Mouse (Mus musculus): ENCODE results near the gene Cyp2ab1. TPM values are rescaled to one million over a fixed set of nuclear protein-coding genes. Genes with fewer than 3 reads are reported as not detected.
"Not testable (repeated sequence)": the region's sequence is repeated elsewhere in the genome, so short reads cannot be mapped to it uniquely, and the experiment has no call there.

Gene Cyp2ab1
- polyA plus RNA-seq (2012; fragmentation: generic; extraction: Trizol), result 0.05 TPM
- long read RNA-seq, experiment 1, result 0 reads
- long read RNA-seq, experiment 2, result 0 reads

DNA sequence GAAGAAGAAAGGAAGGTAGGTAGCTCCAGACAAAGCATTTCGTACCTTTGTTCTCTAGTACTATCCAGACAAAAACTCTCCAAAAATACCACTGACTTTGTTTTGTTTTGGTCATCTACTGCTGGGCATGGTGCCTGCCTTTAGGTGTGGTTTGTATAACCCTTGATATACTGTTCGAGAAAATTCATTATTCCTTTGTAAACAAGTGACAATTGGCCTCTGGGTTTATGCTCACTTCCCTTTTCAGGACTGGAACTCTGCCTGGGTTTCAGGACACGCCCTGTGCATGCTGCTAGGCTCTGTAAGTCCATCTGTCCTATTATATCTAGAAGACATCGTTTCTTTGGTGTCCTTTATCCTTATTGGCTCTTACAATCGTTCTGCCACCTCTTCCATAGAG, at the start of gene Cyp2ab1:
Gene Cyp2ab1, minus strand, starts transcription at position 119 of the 400 bp plus-strand sequence.
- no peak within 1 kb of the TSS for H3ac ChIP-seq (ENCODE audit: control insufficient read depth, insufficient read length, low read depth)
- peaks cover 17% of the 10 kb centered on the region for H3K36me3 ChIP-seq (ENCODE audit: control insufficient read depth, insufficient read depth)
- no peaks in the 10 kb centered on the region for H3K27me3 ChIP-seq (ENCODE audit: control insufficient read depth, insufficient read depth, insufficient read length)
- no peak within 1 kb of the TSS for H3K4me3 ChIP-seq (ENCODE audit: insufficient read depth, poor library complexity, severe bottlenecking)
- no peaks in the 10 kb centered on the region for H3K79me2 ChIP-seq (ENCODE audit: control insufficient read depth, insufficient read depth)
- no peak for TF ChIP-seq MYOD1 (IDR thresholded peaks at IDR 0.05; ENCODE audit: control insufficient read depth, insufficient read length, low read depth)
- no peak for TF ChIP-seq FOSL1 (IDR thresholded peaks at IDR 0.05; ENCODE audit: insufficient read depth, low read length, poor library complexity, severe bottlenecking)
- no peak for TF ChIP-seq MAX (IDR thresholded peaks at IDR 0.05)
- no peak for TF ChIP-seq USF1 (IDR thresholded peaks at IDR 0.05; ENCODE audit: low read depth)
- no peak for TF ChIP-seq MYOG (IDR thresholded peaks at IDR 0.05; ENCODE audit: control insufficient read depth, extremely low read depth, insufficient read length)
- TF ChIP-seq CTCF (IDR thresholded peaks at IDR 0.05; ENCODE audit: control insufficient read depth, insufficient read depth, insufficient read length), result no peak
- no peak for TF ChIP-seq CEBPB (IDR thresholded peaks at IDR 0.05; ENCODE audit: low read depth)
- no peaks in the 10 kb centered on the region for H3K79me3 ChIP-seq (ENCODE audit: low read depth)

GRCm38 (mm10) chr16:20371731-20372130, 46.5 kb upstream of the Cyp2ab1 start:
- H3K36me3 ChIP-seq (ENCODE audit: control insufficient read depth, insufficient read depth), result peaks cover 79% of the 10 kb centered on the region
- no peaks in the 10 kb centered on the region for H3K27me3 ChIP-seq (ENCODE audit: control insufficient read depth, insufficient read depth, insufficient read length)
- no peaks in the 10 kb centered on the region for H3K79me2 ChIP-seq (ENCODE audit: control insufficient read depth, insufficient read depth)
- no peak overlapping the region for H3ac ChIP-seq (ENCODE audit: control insufficient read depth, insufficient read length, low read depth)
- H3K79me3 ChIP-seq (ENCODE audit: low read depth), result no peaks in the 10 kb centered on the region
- TF ChIP-seq FOSL1 (IDR thresholded peaks at IDR 0.05; ENCODE audit: insufficient read depth, low read length, poor library complexity, severe bottlenecking) (peak; percentile 92), CTCF (IDR thresholded peaks at IDR 0.05; ENCODE audit: control insufficient read depth, insufficient read depth, insufficient read length) (no peak), MAX (IDR thresholded peaks at IDR 0.05) (peak; percentile 47), MYOG (IDR thresholded peaks at IDR 0.05; ENCODE audit: control insufficient read depth, extremely low read depth, insufficient read length) (no peak), MYOD1 (IDR thresholded peaks at IDR 0.05; ENCODE audit: control insufficient read depth, insufficient read length, low read depth) (no peak)
- no peak overlapping the region for H3K4me3 ChIP-seq (ENCODE audit: insufficient read depth, poor library complexity, severe bottlenecking)

DNA sequence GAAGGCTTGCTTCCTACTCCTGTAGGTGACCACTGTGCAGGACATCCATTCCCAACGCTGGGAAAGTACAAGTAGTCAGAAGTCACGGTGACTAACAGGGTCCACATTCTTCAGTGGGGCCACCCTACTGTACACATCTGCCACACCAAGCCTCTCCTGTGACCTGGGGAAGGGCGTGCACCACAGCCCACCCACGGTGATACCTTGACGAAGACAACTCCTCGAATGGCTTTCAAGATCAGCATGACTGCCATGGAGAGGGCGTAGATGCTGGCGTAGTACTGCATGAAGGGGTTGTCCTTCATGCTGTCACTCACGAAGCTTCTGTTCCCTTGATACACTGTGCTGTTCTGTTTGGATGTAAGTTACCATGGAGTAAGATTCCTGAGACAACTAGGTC, 43.0 kb upstream of the Cyp2ab1 start:
- no peak overlapping the region for H3ac ChIP-seq (ENCODE audit: control insufficient read depth, insufficient read length, low read depth)
- no peaks in the 10 kb centered on the region for H3K79me2 ChIP-seq (ENCODE audit: control insufficient read depth, insufficient read depth)
- H3K79me3 ChIP-seq (ENCODE audit: low read depth), result no peaks in the 10 kb centered on the region
- no peaks in the 10 kb centered on the region for H3K27me3 ChIP-seq (ENCODE audit: control insufficient read depth, insufficient read depth, insufficient read length)
- TF ChIP-seq MYOG (IDR thresholded peaks at IDR 0.05; ENCODE audit: control insufficient read depth, extremely low read depth, insufficient read length), result no peak
- TF ChIP-seq FOSL1 (IDR thresholded peaks at IDR 0.05; ENCODE audit: insufficient read depth, low read length, poor library complexity, severe bottlenecking), result no peak
- no peak for TF ChIP-seq USF1 (IDR thresholded peaks at IDR 0.05; ENCODE audit: low read depth)
- TF ChIP-seq MYOD1 (IDR thresholded peaks at IDR 0.05; ENCODE audit: control insufficient read depth, insufficient read length, low read depth), result no peak
- TF ChIP-seq CEBPB (IDR thresholded peaks at IDR 0.05; ENCODE audit: low read depth), result no peak
- TF ChIP-seq CTCF (IDR thresholded peaks at IDR 0.05; ENCODE audit: control insufficient read depth, insufficient read depth, insufficient read length), result no peak
- TF ChIP-seq MAX (IDR thresholded peaks at IDR 0.05), result no peak
- peaks cover 78% of the 10 kb centered on the region for H3K36me3 ChIP-seq (ENCODE audit: control insufficient read depth, insufficient read depth)
- H3K4me3 ChIP-seq (ENCODE audit: insufficient read depth, poor library complexity, severe bottlenecking), result no peak overlapping the region

GRCm38 (mm10) chr16:20362121-20362520, 36.9 kb upstream of the Cyp2ab1 start:
- no peaks in the 10 kb centered on the region for H3K79me2 ChIP-seq (ENCODE audit: control insufficient read depth, insufficient read depth)
- H3K36me3 ChIP-seq (ENCODE audit: control insufficient read depth, insufficient read depth), result peaks cover 67% of the 10 kb centered on the region
- H3K4me3 ChIP-seq (ENCODE audit: insufficient read depth, poor library complexity, severe bottlenecking), result no peak overlapping the region
- H3K79me3 ChIP-seq (ENCODE audit: low read depth), result no peaks in the 10 kb centered on the region
- TF ChIP-seq USF1 (IDR thresholded peaks at IDR 0.05; ENCODE audit: low read depth), result no peak
- no peak for TF ChIP-seq CTCF (IDR thresholded peaks at IDR 0.05; ENCODE audit: control insufficient read depth, insufficient read depth, insufficient read length)
- no peak for TF ChIP-seq MYOD1 (IDR thresholded peaks at IDR 0.05; ENCODE audit: control insufficient read depth, insufficient read length, low read depth)
- TF ChIP-seq MYOG (IDR thresholded peaks at IDR 0.05; ENCODE audit: control insufficient read depth, extremely low read depth, insufficient read length), result no peak
- no peak for TF ChIP-seq FOSL1 (IDR thresholded peaks at IDR 0.05; ENCODE audit: insufficient read depth, low read length, poor library complexity, severe bottlenecking)
- TF ChIP-seq MAX (IDR thresholded peaks at IDR 0.05), result no peak
- no peak for TF ChIP-seq CEBPB (IDR thresholded peaks at IDR 0.05; ENCODE audit: low read depth)
- no peak overlapping the region for H3ac ChIP-seq (ENCODE audit: control insufficient read depth, insufficient read length, low read depth)
- no peaks in the 10 kb centered on the region for H3K27me3 ChIP-seq (ENCODE audit: control insufficient read depth, insufficient read depth, insufficient read length)

- H3K36me3 ChIP-seq (ENCODE audit: control insufficient read depth, insufficient read depth), result peaks cover 67% of the 10 kb centered on the region
- H3ac ChIP-seq (ENCODE audit: control insufficient read depth, insufficient read length, low read depth); H3K4me3 ChIP-seq (ENCODE audit: insufficient read depth, poor library complexity, severe bottlenecking); H3K79me2 ChIP-seq (ENCODE audit: control insufficient read depth, insufficient read depth); H3K27me3 ChIP-seq (ENCODE audit: control insufficient read depth, insufficient read depth, insufficient read length); H3K79me3 ChIP-seq (ENCODE audit: low read depth): not testable (repeated sequence)
Measured at GRCm38 (mm10) chr16:20361496-20361895, 36.3 kb upstream of the Cyp2ab1 start.

DNA sequence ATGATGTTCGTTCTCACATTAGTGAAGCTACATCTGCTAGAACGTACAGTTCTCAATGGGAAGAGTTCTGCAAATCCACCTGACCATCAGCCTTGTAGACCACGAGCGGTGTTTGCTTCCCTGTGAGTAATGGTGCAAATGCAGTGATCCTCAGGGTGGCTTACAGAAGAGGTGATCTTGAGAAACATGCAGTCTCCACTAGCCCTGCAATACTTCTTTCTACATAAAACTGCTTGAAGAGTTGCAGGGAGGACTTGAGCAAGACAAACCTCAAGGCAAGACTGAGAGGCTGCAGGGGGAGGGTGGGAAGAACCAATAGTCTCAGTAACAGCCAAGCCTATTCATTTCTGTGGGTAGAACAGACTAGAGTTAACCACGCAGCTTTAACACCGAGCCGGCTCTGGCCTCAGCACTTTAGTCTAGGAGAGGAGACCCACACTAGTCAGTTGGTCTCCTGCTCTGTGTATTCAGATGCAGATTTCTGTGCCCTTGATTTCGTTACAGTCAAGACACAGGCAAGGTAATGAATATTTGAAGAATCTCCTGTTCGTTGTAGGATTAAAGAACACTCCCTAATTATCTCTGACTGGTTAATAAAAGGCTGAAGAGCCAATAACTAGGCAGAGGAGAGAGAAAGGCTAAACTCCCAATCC, 34.6 kb upstream of the Cyp2ab1 start:
- peaks cover 67% of the 10 kb centered on the region for H3K36me3 ChIP-seq (ENCODE audit: control insufficient read depth, insufficient read depth)
- no peaks in the 10 kb centered on the region for H3K79me3 ChIP-seq (ENCODE audit: low read depth)
- TF ChIP-seq FOSL1 (IDR thresholded peaks at IDR 0.05; ENCODE audit: insufficient read depth, low read length, poor library complexity, severe bottlenecking) (no peak), USF1 (IDR thresholded peaks at IDR 0.05; ENCODE audit: low read depth) (no peak), MYOG (IDR thresholded peaks at IDR 0.05; ENCODE audit: control insufficient read depth, extremely low read depth, insufficient read length) (no peak), CEBPB (IDR thresholded peaks at IDR 0.05; ENCODE audit: low read depth) (no peak), CTCF (IDR thresholded peaks at IDR 0.05; ENCODE audit: control insufficient read depth, insufficient read depth, insufficient read length) (no peak), MYOD1 (IDR thresholded peaks at IDR 0.05; ENCODE audit: control insufficient read depth, insufficient read length, low read depth) (no peak), MAX (IDR thresholded peaks at IDR 0.05) (no peak)

More for the DNA sequence above, 34.6 kb upstream of the Cyp2ab1 start:
- H3K79me2 ChIP-seq (ENCODE audit: control insufficient read depth, insufficient read depth), result no peaks in the 10 kb centered on the region
- H3ac ChIP-seq (ENCODE audit: control insufficient read depth, insufficient read length, low read depth), result no peak overlapping the region
- no peaks in the 10 kb centered on the region for H3K27me3 ChIP-seq (ENCODE audit: control insufficient read depth, insufficient read depth, insufficient read length)
- no peak overlapping the region for H3K4me3 ChIP-seq (ENCODE audit: insufficient read depth, poor library complexity, severe bottlenecking)
